Mouse (Mus musculus) thymus, adult 2 months (tissue): Measurements from ENCODE around the gene Gm20388. TPM values are rescaled to one million over a fixed set of nuclear protein-coding genes. Genes with fewer than 3 reads are reported as not detected.

Experiments used
- DNase-seq: peaks from one replicate; pipeline ENCODE4 v3.0.0; 2021
- H3K27ac ChIP-seq: fragments of 200-500 bp; 2 replicates; pipeline ENCODE4 v1.5.1; 2012; ENCODE audit warnings: low read length, control low read depth; ENCODE audit not compliant: control insufficient read depth, insufficient read depth
- H3K27me3 ChIP-seq: fragments of 200-500 bp; 2 replicates; pipeline ENCODE4 v1.6.1; 2012; ENCODE audit warnings: mild to moderate bottlenecking, low read length, moderate library complexity, mixed read lengths; ENCODE audit not compliant: control insufficient read depth, insufficient read depth
- H3K36me3 ChIP-seq: fragments of 200-500 bp; 2 replicates; pipeline ENCODE4 v1.6.1; 2012; ENCODE audit warnings: mild to moderate bottlenecking, low read length, moderate library complexity; ENCODE audit not compliant: control insufficient read depth, insufficient read depth
- H3K4me1 ChIP-seq: fragments of 200-500 bp; replicated peaks from 2 replicates; pipeline ENCODE4 v1.6.1; 2012; ENCODE audit warnings: low read length; ENCODE audit not compliant: control insufficient read depth, insufficient read depth
- H3K4me3 ChIP-seq: fragments of 200-500 bp; 2 replicates; pipeline ENCODE4 v1.5.1; 2012; ENCODE audit warnings: mild to moderate bottlenecking, low read length, control low read depth, moderate library complexity; ENCODE audit not compliant: control insufficient read depth, insufficient read depth
- CTCF ChIP-seq: fragments of 200-500 bp; IDR thresholded peaks from 2 replicates; pipeline ENCODE4 v1.5.1; 2012; ENCODE audit warnings: mild to moderate bottlenecking, control low read depth, low read length, moderate library complexity, borderline replicate concordance; ENCODE audit not compliant: control insufficient read depth, poor library complexity, insufficient read depth; ENCODE audit errors: extremely low read depth
- POLR2A ChIP-seq: fragments of 200-500 bp; IDR thresholded peaks from 2 replicates; pipeline ENCODE4 v1.6.1; 2012; ENCODE audit warnings: mild to moderate bottlenecking, low read length, control low read depth, moderate library complexity; ENCODE audit not compliant: control insufficient read depth, poor library complexity, insufficient read depth; ENCODE audit errors: extremely low read depth
- WGBS: fragments of 180-500 bp; shearing (Covaris S2); methylation state at CpG from one replicate; pipeline ENCODE4 v1.1.7; 2018; 5-methylcytosine and 5-hydroxymethylcytosine counted together
- polyA plus RNA-seq: library from polyadenylated mRNA; depleted of rRNA; stranded (reverse); fragments of >200 nt; gene quantifications from 2 replicates; pipeline ENCODE4 v1.2.3, GENCODE M21; 2012

The Gm20388 gene
- polyA plus RNA-seq, 1 experiment: 103 TPM

DNA sequence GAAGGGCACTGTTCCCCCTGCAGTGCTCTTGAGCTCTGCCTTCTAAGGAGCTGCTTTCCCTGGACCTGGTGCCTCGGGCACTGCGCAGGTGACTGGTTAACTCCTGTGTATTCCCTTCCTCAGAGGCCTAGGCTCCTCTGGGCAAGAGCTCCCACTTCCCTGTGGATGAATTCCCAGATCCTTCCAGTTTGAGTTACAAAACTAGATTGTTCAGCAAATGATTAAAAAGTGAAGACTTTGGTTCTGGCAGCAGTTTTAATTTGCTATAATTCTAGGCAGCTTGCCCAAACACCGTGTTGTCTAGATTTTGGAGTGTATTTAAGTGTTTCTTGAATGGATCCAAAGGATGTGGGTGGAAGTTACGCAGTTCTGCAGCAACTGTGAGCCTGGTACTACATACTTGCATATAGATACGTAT is 4341.9 kb downstream of the Gm20388 start:
- H3K27me3 ChIP-seq: no peaks in the 10 kb centered on the region
- no peak overlapping the region for H3K4me3 ChIP-seq
- no peaks in the 10 kb centered on the region for H3K36me3 ChIP-seq
- TF ChIP-seq POLR2A (no peak), CTCF (no peak)
- H3K4me1 ChIP-seq: peaks cover 55% of the 10 kb centered on the region
- WGBS: 96% methylated on average over 5 of the region's 5 CpGs
- DNase-seq: no peak
- H3K27ac ChIP-seq: no peak overlapping the region

DNA sequence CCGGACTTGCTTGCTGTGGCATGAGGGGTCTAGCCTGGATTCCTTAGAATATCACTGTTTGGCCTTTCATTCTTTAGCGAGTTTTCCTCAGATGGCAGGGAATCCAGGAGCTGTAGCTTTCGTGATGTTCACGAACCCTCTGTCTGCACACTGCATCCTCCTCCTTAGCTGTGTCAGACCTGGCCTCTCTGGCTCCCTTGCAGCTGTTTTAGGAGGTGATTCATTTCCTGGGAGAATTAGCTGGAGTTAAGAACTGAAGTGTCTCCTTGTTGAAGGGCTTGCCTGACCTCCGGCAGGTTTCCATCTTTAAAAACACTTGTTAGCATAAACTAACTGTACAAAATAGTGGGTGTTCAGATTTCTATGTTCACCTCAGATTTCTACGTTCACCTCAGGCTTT is 4343.3 kb downstream of the Gm20388 start:
- no peak for DNase-seq
- WGBS: 57% methylated on average over 6 of the region's 6 CpGs
- Histone ChIP-seq H3K4me3 (no peak overlapping the region), H3K27ac (no peak overlapping the region), H3K4me1 (peaks cover 68% of the 10 kb centered on the region), H3K27me3 (no peaks in the 10 kb centered on the region), H3K36me3 (no peaks in the 10 kb centered on the region)
- no peak for TF ChIP-seq POLR2A
- no peak for TF ChIP-seq CTCF

DNA sequence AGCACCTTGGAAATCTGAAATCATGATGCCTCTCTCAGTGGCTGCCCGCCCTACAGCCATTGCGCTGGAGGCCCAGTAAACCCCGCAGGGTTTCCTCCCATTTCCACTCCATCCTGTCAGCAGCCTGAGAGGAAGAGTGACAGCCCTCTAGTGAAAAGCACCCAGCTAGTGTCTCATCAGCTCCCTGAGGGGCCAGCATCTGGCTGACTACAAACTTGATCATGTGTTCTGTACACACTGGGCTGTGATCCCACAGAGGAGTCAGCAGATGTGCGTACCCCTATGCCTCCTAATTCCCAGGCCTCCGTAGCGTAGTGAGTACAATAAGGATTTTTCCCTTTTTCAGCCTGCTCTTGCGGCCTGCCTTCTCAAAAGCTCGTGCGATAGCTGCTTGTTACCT is 4346.2 kb downstream of the Gm20388 start:
- no peaks in the 10 kb centered on the region for H3K36me3 ChIP-seq
- H3K27ac ChIP-seq: peak overlapping the region; percentile 26; the same call in 1 of the 2 replicates
- no peak for DNase-seq
- WGBS: 37% methylated on average over 9 of the region's 9 CpGs
- peaks cover 82% of the 10 kb centered on the region for H3K4me1 ChIP-seq
- TF ChIP-seq POLR2A (no peak), CTCF (no peak)
- no peaks in the 10 kb centered on the region for H3K27me3 ChIP-seq
- no peak overlapping the region for H3K4me3 ChIP-seq

DNA sequence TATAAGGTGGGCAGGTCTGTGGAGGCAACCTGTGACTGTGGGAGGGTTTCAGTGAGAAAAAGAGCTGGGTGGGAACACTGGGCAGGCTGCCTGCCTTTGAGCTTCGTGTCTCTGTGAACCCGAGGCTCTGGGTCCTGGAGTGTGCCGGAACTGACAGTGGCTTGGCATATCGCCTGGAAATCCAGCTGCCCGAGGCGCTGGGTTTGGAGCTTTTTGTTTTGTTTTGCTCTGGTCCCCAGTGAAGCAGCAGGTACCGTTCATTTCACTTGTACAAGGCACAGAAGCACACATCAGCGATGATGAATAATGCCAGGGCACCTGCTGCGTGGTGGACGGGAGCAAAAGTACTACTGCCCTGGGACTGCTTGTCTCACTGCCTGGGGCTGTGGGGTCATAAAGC is 4346.7 kb downstream of the Gm20388 start:
- no peak overlapping the region for H3K4me3 ChIP-seq
- H3K27me3 ChIP-seq: no peaks in the 10 kb centered on the region
- peaks cover 82% of the 10 kb centered on the region for H3K4me1 ChIP-seq
- peak overlapping the region; percentile 26; the same call in 1 of the 2 replicates for H3K27ac ChIP-seq
- no peak for TF ChIP-seq POLR2A
- no peaks in the 10 kb centered on the region for H3K36me3 ChIP-seq
- DNase-seq: no peak
- WGBS: 16% methylated on average over 10 of the region's 10 CpGs

DNA sequence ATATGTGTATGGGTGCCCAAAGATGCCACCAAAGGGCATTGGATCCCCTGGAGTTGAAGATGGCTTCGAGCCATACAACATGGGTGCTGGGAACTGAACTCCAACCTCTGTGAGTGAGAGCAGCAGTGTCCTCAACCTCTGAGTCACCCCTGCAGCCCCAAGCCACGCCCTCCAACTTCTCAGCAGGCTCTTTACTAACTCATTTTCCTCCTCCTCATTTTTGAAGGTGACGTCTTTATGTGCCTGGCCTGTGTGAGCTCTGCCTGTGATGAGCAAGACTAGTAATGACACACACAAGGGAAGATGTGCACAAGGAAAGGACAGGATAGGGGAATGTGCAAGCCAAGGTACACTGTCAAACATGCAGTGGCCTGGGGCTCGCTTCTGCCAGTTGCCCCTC is 4348.5 kb downstream of the Gm20388 start:
- no peak for TF ChIP-seq CTCF
- no peak for TF ChIP-seq POLR2A
- DNase-seq: no peak
- Histone ChIP-seq H3K4me3 (no peak overlapping the region), H3K36me3 (no peaks in the 10 kb centered on the region), H3K27me3 (no peaks in the 10 kb centered on the region), H3K4me1 (peaks cover 76% of the 10 kb centered on the region), H3K27ac (no peak overlapping the region; the same call in 1 of the 2 replicates)
- WGBS: 76% methylated on average over 4 of the region's 4 CpGs

DNA sequence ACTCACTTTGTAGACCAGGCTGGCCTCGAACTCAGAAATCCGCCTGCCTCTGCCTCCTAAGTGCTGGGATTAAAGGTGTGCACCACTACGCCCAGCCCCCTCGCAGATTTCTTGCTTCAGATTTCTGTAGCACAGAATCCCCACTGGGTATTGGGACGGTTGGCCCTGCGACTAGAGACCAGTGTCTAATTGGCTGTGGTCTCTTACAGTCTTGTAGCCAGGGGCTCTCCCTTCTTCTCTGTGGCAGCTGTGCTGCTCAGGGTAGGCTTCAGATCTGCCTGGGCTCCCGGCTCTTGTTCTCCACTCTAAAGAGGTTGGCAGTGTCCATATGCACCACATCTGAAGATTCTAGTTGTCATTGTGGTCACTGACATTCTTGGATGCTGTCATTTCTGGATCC is 4349.3 kb downstream of the Gm20388 start:
- peak overlapping the region; percentile 44; the same call in 1 of the 2 replicates for H3K27ac ChIP-seq
- H3K4me1 ChIP-seq: peaks cover 76% of the 10 kb centered on the region
- H3K4me3 ChIP-seq: peak overlapping the region; percentile 31
- no peaks in the 10 kb centered on the region for H3K36me3 ChIP-seq
- H3K27me3 ChIP-seq: no peaks in the 10 kb centered on the region
- WGBS: 53% methylated on average over 7 of the region's 7 CpGs
- DNase-seq: no peak
- TF ChIP-seq CTCF: no peak
- TF ChIP-seq POLR2A: no peak

DNA sequence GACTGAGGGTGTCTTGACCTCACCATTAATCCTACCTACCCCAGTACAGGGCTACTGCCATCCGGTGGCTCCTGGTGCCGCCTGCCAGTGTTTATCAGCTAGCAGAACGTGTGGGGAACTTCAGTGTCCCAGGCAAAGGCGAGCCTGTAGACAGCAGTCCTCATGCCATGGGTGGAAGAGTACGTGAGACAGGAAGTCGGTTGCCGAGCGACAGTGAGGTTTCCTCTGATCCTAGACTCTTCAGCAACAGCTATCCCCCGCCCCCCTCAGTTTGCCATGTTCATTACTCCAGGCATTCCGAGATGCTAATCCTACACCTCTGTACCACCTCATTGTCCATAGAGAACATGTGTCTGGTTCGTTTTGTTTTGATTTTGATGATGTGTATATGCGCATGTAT is 4349.7 kb downstream of the Gm20388 start:
- peak overlapping the region; percentile 44 for H3K27ac ChIP-seq
- no peaks in the 10 kb centered on the region for H3K27me3 ChIP-seq
- WGBS: 23% methylated on average over 12 of the region's 12 CpGs
- H3K36me3 ChIP-seq: no peaks in the 10 kb centered on the region
- peak; percentile 31 for DNase-seq
- peak overlapping the region; percentile 31 for H3K4me3 ChIP-seq
- TF ChIP-seq POLR2A (0 out of 2 replicates have a peak, but pooled peaks have one; percentile 29), CTCF (no peak)
- peaks cover 75% of the 10 kb centered on the region for H3K4me1 ChIP-seq
